Mouse (Mus musculus) CD4-positive helper T cell, adult 2 months (primary cell): ENCODE data around the gene Gm17662.

Experiments used
- DNase-seq: peaks from one replicate; pipeline ENCODE4 v3.0.0-alpha.2; 2012; ENCODE audit warnings: low read depth, missing footprints, low spot score

Gene Gm17662

DNA sequence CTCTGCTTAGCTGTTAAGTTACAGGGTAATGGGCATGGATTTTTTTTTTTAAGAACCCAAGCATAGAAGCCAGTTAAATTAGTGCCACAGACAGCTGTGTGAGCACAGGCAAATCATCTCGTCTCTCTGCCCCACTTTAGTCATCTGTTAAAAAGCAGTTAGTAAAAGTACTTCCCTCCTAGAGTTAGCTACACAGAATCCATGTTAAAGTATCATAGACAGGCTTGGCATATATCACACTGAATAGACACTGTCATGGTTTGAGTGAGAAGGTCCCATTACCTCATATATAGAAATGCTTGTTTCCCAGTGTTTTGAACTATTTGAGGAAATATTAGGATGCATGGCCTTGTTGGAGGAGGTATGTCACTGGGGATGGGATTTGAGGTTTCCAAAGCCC lies at the start of gene Gm17662:
Gene Gm17662 (plus strand): TSS at position 301 of the 400 bp plus-strand sequence.
- DNase-seq, result no peak

DNA sequence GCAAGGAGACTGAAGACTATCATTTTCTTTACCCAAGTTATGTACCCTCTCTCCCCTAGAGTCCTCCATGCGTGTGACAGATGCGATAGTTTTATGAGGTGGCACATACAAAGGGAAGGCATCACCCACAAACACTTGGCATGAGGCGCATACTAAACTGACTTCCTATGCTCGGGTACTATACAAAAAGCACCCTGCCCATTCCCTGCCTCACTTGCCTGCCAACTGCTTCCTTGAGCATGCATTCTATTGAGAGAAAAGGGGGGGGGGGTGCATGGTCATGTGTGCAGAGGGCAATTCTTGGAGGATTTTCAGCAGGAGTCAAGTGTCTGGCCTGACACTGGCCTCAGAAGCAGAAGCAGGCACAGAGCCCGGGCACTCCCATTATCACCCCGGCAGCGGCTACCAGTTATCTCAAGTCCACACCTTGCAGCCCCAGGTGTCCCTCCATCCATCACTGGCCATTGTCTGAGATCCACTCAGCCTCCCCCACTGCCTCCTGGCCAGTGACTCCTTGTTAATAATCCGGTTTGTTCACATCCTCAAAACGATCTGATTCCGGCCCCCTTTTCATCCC lies 46.3 kb upstream of the Gm17662 start:
- no peak for DNase-seq

DNA sequence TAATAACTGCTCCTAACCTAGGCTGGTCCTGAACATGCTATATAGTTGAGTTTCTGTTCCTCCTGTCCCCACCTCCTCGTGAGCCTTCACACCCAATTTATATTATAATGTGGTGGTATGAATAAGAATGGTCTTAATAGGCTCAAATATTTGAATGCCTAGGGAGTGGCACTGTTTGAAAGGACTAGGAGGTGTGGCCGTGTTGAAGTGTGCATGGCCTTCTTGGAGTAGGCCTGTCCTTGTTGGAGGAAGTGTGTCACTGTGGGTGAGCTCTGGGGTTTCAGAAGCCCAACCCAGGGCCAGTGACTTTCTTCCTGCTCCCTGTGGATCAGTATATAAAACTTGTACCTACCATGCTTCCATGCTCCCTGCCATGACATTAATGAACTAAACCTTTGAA lies 43.5 kb upstream of the Gm17662 start:
- DNase-seq, result no peak

DNA sequence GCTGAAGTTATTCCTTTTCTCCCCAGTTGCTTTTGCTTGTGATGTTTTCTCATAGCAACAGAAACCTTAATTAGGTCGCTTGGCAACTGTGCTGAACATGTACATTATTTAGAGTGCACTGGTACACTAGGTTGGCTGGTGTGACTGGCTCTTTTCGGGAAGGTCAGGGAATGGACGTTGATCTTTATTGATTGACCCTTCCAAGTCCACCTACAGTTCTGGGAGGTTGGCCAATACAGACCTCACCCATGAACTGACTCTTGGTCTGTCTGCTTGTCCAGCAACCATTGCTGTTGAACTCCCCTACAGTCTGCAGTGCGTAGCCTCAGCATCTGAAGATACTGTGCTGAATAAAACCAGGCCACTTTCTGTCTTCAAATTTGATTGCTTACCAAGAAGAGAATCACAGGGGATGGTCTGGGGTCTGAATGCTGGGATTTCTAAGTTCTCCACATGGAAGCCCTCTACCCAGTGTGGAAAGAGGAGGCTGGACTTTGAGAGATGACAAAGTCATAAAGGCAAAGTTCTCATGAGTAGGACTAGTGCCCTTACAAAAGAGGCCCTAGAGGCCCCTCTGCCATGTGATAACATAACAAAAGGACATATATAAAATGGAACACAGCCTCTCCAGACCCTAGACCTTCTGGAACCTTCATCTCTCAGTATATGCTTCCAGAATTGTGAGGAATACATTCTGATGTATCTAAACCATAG lies 40.5 kb upstream of the Gm17662 start:
- DNase-seq, result no peak

DNA sequence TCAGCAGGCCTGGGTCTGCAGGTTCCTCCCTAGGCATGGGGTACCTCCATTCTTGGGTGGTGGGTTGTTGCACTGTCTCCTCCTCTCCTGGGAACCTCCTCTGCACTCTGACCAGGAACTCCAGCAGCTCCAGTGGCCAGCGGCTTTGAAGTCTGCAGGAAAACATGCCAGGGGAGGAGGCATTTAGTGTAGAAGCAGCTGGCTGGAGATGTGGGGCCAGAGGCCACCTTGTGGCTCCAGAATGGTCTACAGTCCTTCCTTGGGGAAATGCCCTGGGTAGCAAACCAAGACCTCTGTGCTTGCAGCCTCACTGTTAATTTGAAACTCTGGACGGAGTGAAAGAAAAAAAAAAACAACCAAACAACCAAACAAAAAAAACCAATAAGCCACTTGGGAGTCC lies 39.6 kb upstream of the Gm17662 start:
- no peak for DNase-seq

DNA sequence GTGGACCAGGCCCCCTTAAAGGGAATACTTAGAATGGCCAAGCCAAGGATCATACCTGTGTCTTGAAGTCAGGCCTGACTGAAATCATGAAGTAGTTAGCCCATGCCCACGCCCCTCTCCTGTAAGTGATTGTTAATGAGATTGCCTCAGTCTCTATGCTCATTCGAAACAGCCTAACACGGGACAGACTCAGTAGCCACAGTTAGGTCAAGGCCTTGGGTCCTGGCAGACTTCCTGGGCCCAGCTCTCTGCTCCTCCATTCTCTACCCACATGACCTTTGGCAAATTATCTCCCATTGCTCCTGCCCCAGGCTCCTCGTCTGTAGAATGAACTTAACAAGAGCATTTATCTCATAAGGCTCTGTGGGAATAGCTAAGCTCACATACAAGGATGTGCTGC lies 38.1 kb upstream of the Gm17662 start:
- DNase-seq, result no peak

DNA sequence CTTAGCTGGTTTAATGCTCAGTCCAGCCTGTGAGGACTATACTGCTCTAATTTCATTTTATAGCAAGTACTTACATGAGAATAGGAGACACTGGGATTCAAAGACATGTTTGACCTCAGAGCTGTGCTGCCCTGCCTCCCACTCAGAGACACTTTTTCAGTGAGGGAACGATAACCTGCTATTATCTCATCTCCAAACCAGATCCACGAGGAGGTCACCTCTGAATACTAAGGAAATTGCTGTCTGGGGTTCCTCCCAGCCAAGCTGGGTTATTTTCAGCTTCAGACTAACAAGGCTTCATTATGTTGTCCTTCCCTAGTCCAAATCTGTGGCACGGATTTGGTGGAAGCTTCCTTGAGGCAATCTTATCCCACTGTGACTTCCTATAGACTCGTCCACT lies 37.2 kb upstream of the Gm17662 start:
- no peak for DNase-seq

DNA sequence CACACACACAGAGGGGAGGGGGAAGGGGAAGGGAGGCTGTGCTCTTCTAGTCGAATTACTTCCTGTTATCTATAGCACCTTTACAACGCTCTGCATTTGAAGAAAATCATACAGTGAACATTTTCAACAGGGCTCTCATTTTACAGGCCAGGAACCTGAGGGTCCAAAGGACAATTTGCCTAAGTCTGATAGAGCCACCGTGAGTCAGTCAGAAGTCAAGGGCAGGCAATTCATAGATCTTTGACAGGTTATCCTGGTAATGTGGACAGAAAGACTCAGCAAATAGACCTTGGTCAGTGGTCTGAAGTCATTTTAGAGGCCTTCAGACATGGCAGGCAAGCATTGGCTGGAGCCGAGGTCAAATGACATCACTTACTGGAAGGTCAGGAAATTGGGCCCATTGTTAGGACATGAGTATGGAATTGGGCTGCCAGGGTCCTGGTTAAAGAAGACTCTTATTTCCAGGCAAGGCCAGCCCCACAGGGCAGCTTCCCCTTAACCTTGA lies 33.5 kb upstream of the Gm17662 start:
- DNase-seq, result no peak

DNA sequence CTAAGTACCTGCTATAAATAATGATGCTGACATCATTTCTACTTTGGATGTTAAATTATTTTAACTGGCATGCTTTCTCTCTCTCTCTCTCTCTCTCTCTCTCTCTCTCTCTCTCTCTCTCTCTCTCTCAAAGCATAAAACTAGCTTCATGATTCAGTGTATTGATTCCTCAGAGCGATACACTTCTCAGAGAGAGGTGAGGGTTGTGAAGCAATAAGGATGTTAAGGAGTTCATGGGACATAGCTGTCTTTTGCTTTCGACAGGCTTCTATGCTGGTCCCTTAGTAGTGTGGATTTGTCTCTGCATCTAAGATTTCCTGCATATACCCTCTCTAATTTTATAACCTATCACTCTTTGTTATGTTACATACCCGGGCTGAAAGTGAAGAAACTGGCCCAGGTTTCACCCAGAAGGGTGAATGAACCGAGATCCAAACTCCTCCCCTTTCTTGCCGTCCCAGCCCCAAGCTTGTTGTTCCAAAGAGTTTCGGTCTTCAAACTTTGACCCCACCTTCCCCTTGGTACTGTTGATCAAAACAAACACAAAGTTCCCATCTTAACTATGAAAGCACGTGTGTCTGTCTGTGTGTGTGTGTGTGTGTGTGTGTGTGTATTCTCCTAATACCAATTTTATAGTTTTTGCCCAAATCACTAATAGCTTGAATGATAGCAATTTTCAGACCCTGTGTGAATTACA lies 32.6 kb upstream of the Gm17662 start:
- no peak for DNase-seq

DNA sequence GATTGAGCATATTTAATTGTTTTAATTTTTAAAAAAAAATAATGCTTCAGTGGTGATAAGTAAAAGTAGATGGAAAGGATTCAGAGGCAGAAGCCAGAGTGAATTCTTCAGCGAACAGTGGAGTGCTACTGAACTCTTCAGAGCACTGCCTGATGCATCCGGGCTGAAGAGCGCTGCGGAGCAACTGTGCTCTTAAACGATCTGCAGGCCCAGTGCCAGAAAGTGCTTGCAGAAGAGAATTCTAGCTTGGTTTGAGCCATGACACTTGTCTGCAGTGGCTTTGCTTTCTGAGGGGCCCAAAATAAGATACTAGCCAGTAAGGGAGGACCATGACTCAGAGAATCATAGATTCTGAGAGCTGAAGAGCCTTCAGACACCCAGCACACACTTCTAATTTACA lies 28.2 kb upstream of the Gm17662 start:
- no peak for DNase-seq

DNA sequence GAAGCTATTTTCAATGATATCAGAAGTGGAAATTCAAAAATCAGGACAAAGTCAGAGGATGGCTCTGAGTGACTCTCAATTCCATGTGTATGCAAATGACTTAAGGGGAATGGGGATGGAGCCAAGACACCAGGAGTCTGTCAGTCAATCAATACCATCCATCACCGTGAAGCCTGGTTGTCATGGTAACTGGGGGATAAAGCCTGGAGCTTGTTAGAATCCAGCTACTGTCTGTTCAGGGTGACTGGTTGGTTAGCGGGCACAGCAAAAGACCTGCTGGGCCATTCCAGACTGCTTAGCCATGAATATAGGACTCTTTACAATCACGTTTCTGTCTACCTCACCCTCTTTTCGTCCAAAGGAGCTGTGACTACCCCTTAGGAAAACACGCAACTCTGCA lies 22.0 kb upstream of the Gm17662 start:
- no peak for DNase-seq

DNA sequence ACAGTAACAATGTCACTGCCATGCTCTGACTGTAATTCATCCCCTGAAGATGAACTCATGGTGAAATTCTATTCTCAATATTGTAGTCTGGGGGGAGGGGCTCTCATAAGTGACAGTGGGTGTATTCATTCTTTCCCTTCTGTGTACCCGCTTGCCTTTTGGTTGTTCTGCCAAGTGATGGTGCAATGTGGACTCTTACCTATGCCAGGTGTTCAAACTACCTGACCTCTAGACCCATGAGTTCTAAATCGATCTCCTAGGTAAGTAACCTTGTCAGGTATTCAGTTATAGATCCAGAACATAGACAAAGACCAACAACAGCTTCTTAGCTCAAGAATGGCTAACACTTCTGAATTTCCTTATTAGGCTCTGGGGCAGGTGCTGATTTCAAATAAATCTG lies 18.8 kb upstream of the Gm17662 start:
- DNase-seq, result no peak

DNA sequence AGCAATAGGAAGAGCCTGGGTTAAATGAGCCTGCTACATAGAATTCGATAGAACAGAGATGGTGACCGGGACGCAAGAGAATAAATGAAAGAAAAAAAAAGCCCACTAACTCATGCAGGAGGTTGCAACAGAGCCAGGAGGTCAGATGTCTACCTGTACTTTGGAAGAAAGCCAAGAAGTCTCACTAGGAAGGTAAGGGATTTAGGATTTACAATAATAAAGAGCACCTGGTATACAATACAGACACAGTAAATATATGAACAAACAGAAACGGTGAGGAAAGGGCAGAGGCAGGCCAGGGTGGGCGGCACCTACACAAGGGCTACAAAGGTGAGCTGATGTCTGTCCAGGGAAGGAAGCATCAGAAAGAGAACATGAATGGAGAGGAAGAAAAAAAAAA lies 14.9 kb upstream of the Gm17662 start:
- no peak for DNase-seq

DNA sequence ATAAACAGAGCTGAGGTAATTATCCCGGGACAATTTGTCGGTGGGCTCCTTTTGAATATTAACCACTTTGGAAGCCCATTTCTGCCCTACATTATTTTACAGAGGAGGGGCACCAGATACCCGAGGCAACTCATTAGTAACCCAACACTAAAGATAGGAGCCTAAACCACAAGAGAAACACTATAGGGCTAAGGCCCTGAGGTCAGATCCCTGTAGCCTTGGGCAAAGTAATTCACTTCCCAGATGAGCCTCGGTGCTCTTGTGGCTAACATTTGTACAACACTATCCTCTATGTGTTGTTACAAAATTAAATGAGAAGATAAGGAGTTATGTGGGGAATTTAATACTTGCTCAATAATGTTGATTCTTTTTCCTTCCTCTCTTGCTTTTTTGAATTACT lies 13.6 kb upstream of the Gm17662 start:
- no peak for DNase-seq

DNA sequence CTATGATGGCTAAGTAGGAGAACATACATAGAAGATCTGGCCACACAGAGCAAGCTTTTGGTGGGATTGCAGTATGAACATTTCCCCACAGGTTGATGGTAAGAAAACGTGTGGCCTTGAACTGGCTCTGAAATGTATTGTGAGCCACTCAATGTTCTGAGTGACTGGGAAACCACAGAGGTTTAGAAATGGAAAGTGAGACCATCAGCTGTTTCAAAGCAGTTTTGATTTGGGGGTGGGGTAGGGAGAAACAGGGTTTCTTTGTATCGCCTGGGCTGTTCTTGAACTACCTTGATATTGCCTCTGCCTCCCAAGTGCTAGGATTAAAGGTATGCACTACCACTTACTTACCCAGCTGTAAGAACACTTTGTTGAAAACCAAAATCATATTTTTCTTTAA lies 1.9 kb upstream of the Gm17662 start:
- DNase-seq, result no peak

DNA sequence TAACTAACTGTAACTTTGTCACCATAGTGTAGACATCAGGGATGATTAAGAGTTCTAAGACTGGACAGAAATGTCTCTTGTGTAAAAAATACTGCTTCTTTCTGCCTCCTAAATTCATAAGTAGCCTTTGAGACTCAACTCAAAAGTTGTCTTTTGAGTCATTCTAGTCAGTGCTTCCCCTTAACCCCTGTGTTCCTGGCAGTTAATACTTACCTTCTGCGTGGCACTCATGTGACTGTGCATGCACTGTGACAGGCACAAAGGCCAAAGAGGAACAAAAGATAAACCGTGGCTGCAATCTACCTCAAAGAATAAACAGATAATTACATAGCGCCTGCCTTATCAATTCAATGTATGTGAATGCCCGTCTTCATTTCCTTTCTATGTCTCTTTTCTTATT lies 694 bp downstream of the Gm17662 start:
- DNase-seq, result no peak

DNA sequence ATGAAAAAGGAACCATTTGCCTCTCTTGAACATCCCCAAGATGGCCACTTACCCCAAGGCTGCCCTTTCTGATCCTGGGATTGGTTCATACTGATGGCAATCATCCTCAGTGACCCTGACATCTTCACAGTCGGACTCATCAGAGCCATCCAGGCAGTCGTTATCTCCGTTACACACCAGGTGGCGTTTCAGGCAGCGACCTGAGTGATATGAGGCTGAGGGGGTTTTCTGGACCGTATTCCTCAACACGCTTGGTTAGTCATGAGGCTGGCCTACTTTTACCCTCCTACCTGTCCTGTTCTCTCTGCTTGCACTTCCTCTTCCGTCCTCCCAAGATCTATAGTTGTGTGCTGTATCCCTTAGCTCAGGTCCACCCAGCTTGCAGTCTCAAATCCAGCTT lies 4.1 kb downstream of the Gm17662 start:
- DNase-seq, result no peak

DNA sequence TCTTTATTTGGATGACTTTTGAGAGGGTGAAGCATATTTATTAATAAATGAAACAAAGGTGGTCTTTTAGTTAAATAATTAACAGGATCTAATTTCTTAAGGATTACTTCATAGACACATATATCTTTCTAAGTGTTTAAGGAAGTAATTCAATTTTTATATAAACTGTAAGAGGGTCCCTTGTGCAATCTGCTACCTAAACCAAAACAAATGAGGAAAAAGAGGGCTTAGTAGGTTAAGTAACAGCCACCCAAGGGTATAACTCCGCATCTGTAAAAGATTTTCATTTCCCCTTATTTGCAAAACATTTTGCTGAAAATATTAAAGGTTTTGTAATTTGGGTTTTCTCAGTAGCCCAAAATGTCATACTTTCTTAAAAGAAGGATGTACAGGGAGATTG lies 7.3 kb downstream of the Gm17662 start:
- no peak for DNase-seq

DNA sequence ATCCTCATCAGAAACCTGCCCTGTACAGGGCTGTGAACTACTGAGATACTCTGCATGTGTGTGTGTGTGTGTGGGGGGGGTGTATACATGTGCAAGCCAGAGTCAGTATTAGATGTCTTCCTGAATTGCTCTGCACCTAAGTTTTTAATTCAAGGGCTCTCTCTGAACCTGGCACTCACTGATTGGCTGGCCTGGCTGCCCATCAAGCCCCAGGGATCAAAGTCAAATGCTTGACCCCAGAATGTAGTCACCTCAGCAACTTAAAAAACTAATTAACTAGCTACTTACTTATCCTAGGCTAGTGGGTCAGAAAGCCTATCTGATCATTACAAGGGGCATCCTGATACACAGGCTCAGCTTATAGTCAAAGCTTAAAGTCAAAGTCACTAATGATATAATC lies 12.5 kb downstream of the Gm17662 start:
- no peak for DNase-seq

DNA sequence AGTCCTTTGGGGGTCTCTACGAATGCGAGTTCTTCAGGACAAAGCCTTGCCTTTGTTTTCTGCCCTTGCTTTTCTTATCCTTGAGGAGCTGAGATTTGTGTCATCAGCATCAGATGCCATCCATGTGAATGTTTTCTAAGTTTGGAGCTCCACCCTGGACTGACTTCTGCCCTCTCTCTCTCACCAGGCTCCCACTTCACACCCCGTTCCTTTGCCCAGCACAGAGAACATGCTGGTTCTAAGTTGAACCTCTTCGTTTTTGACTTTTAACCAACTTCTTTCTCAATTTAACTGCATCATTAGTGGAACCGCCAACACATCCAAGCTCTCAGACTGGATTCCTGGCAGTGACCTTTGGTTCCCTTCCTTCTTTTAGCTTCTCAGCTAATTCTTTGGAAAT lies 13.1 kb downstream of the Gm17662 start:
- DNase-seq, result no peak

DNA sequence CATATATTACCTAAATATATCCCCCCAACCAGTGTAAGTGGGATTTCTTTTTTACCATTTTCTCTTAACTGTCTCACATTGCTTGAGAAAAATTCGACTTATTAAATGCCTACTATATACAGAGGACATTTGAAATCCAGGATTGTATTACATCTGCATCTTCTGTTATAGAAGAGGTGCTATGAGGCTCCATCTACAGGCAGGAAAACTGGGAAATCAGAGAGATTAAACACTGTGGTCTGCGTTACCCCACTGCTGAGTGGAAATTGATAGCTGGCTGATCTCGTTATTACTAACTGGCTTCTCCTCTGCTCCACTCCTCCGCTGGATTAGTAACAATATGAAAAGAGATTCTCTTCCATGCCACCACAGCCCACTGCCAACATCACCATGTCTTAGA lies 18.7 kb downstream of the Gm17662 start:
- no peak for DNase-seq

DNA sequence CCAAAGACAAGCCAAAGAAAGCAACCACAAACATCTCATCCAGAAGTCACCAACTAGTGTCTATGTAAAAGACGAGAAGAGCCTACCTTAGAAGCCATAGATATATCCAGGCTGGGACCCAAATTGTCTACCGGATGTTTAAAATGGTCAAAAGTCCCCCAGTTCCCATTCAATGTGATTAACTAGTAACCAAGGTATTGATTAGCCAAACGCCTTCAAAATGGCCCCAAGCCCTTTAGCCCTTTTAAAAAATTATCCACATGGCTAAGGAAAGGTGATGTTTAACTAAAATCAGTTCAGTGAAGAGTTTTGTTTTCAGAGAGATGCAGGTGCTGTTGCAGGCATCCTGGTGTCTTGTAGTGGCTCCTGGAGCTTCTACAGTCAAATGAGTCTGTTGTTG lies 19.2 kb downstream of the Gm17662 start, which contains the start of gene C8a:
Gene C8a (minus strand): TSS at position 76 of the 400 bp plus-strand sequence.
- DNase-seq, result no peak

DNA sequence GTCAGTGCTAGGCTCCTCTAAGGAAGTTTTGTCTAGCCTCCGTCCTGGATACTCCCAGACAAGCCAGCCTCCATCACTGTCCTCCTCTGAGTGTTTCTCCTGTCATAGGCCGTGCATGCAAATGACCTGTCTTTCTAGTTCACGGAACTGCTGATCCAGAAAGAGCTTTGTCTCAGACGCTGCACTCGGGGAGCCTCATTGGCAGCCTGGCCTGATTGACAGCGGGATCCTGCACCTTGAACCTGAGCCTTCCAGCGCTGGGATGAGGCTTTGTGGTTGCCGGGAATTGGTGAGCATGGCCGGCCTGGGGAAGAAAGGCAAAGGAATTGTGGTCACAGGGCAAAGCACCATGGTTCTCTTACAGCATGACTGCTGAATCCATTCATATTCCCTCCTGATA lies 30.4 kb downstream of the Gm17662 start:
- no peak for DNase-seq
